Mouse (Mus musculus): ENCODE results near the gene Znrd1as.
A peak's percentile ranks its signal among the peaks of the same experiment; 100 is the strongest.

The Znrd1as gene

GRCm38 (mm10) chr17:36997033-36997735, 38.8 kb downstream of the Znrd1as start:
- DNase-seq, result peak; percentile 79

- no peak for DNase-seq
These were observed 40.1 kb downstream of the Znrd1as start for GRCm38 (mm10) chr17:36998477-36998876.

- DNase-seq, result no peak
These were observed 42.5 kb downstream of the Znrd1as start, which contains the start of gene Zfp57 for GRCm38 (mm10) chr17:37000863-37001262. TSS of gene Zfp57 (plus strand) at chr17:37001163.

GRCm38 (mm10) chr17:37002364-37003330, 44.3 kb downstream of the Znrd1as start:
- DNase-seq, result peak; percentile 53

- no peak for DNase-seq
These were observed 45.0 kb downstream of the Znrd1as start for GRCm38 (mm10) chr17:37003366-37003765.

GRCm38 (mm10) chr17:37008161-37008560, 49.8 kb downstream of the Znrd1as start:
- no peak for DNase-seq

GRCm38 (mm10) chr17:37009460-37010042, 51.2 kb downstream of the Znrd1as start:
- DNase-seq, result no peak

GRCm38 (mm10) chr17:37011719-37012118, 53.3 kb downstream of the Znrd1as start:
- DNase-seq, result no peak

GRCm38 (mm10) chr17:37012141-37012540, 53.7 kb downstream of the Znrd1as start:
- no peak for DNase-seq

Data from liver (tissue).